Mouse (Mus musculus): ENCODE data around the gene Prlhr. TPM values are rescaled to one million over a fixed set of nuclear protein-coding genes. Genes with fewer than 3 reads are reported as not detected.

Prlhr gene
- polyA plus RNA-seq (2016; fragmentation: Nextera tagmentation; extraction: Ambion mirVana) = not detected in 2 replicates

DNA sequence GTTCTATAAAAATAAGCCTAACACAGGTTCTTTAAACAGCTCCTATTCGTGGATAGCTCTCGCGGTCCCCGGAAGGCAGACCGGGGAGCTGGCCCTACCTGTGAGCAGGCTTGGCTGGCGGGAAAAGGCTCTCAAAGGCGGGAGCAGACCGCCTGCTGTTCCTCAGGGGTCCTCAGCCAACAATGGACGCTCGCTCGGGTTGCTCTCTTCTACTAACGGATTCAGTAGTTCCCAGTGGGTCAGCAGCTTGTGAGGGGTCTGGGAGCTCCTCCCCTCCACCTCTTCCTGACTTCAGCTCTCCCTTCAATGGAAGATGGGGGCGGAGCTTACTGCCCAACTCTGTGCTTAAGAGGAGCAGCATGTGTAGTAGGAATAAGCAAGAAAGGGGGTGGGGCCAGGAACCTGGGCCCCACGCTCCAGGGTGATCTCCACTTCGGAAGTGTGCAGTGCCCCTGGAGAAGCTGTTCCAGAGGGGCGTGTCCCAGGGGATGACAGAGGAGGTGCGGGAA lies at the start of gene Prlhr:
TSS of gene Prlhr (minus strand) at position 51 of the 509 bp plus-strand sequence.
- 4% methylated on average over 17 of the region's 17 CpGs for WGBS
- no peak for DNase-seq (ENCODE audit: low spot score)
- peaks cover 63% of the 10 kb centered on the region for H3K27me3 ChIP-seq (replicated peaks; ENCODE audit: low read depth, poor library complexity, severe bottlenecking)

DNA sequence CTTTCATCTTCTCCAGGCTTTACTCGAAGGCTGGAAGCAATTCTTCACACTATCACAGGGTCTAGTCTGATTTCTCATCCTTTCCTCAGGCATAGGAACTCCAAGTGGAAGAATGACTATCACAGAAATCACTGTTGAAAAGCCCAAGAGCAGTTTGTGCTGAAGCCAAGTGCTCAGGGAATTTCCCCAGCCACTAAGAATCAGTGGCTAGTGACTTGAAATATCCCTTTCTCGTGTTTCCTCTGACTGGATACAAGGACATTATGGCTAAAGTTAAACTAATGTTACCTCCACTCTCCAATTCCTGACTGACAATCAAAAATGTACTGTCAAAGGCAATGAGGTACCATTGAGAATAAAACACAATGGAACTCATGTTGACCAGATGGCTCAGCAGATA lies 47.0 kb upstream of the Prlhr start:
- WGBS = 70% methylated on average over 2 of the region's 2 CpGs

More for the DNA sequence above, at the start of gene Prlhr:
- Histone ChIP-seq H3K27ac (replicated peaks) (no peak within 1 kb of the TSS), H3K4me1 (peaks cover 16% of the 10 kb centered on the region), H3K4me3 (peak within 1 kb of the TSS; percentile 52), H3K36me3 (replicated peaks) (no peaks in the 10 kb centered on the region), H3K9me3 (no peaks in the 10 kb centered on the region)

DNA sequence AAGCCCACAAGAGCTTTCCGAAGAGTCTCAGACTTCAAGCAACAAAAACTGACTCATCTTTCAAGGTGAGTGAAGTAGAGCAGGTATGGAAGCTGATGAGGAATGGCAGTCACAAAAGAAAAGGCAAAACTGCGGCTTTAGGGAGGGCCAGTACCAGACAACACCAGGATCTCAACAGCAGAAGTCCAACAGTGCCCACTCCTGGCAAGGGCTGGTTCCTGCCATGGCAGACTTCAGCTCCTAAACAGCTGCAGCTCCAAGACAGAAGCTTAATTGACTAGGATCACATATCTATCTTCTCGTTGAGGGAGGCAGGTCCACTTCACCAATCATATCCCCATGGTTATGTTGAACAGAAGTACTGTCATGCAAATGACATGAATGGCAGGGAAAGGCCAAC lies 45.3 kb upstream of the Prlhr start:
- Histone ChIP-seq H3K36me3 (replicated peaks) (no peaks in the 10 kb centered on the region), H3K27me3 (replicated peaks; ENCODE audit: low read depth, poor library complexity, severe bottlenecking) (no peaks in the 10 kb centered on the region), H3K4me1 (no peaks in the 10 kb centered on the region), H3K27ac (replicated peaks) (no peak overlapping the region), H3K9me3 (no peaks in the 10 kb centered on the region), H3K4me3 (no peak overlapping the region)
- 54% methylated on average over 3 of the region's 3 CpGs for WGBS
- no peak for DNase-seq (ENCODE audit: low spot score)

More for the DNA sequence above, 47.0 kb upstream of the Prlhr start:
- no peaks in the 10 kb centered on the region for H3K27me3 ChIP-seq (replicated peaks; ENCODE audit: low read depth, poor library complexity, severe bottlenecking)
- no peaks in the 10 kb centered on the region for H3K36me3 ChIP-seq (replicated peaks)
- no peak overlapping the region for H3K4me3 ChIP-seq
- H3K4me1 ChIP-seq = no peaks in the 10 kb centered on the region
- DNase-seq (ENCODE audit: low spot score) = no peak
- no peaks in the 10 kb centered on the region for H3K9me3 ChIP-seq
- H3K27ac ChIP-seq (replicated peaks) = no peak overlapping the region

DNA sequence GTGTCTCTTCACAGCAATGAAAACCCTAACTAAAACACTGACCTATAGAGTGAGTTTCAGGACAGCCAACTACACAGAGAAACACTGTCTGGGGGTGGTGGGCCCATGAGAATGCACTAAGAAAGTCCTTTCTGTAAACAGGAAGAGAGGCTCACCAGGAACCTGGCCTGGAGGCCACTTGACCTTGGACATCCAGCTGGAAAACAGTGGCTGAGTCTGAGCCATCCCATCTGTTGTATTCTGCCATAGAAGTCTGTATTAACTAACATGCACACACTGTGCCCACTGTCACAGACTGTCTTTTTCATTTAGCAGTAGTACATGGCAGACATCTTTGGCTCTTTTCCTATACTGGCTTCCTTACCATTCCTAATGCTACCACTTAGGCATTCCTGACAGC lies 32.1 kb upstream of the Prlhr start:
- Histone ChIP-seq H3K9me3 (no peaks in the 10 kb centered on the region), H3K4me3 (no peak overlapping the region), H3K27ac (replicated peaks) (no peak overlapping the region), H3K27me3 (replicated peaks; ENCODE audit: low read depth, poor library complexity, severe bottlenecking) (no peaks in the 10 kb centered on the region), H3K4me1 (0 out of 2 replicates have a peak, but pooled peaks cover under 1% of the 10 kb centered on the region), H3K36me3 (replicated peaks) (no peaks in the 10 kb centered on the region)
- DNase-seq (ENCODE audit: low spot score) = no peak

DNA sequence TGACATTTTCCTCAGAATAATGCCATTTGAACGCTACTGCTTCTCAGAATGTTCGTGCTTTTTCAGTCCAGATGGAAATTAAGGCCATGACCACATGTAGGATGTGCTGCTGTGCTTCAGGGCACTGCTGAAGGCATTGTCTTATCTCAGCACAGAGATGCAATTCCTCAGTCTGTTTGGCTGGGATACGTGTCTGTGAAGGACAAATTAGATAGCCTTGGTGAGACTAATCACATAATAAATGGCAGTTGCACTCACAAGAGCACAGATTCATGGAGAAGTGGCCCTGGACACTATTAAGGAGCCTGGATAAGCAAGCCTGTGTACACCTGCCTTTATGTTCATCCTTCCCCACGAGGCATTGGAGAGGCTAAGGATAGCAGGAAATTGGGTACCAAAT lies 29.1 kb upstream of the Prlhr start:
- Histone ChIP-seq H3K4me1 (no peaks in the 10 kb centered on the region), H3K27ac (replicated peaks) (no peak overlapping the region), H3K27me3 (replicated peaks; ENCODE audit: low read depth, poor library complexity, severe bottlenecking) (no peaks in the 10 kb centered on the region), H3K9me3 (no peaks in the 10 kb centered on the region), H3K4me3 (no peak overlapping the region), H3K36me3 (replicated peaks) (no peaks in the 10 kb centered on the region)
- no peak for DNase-seq (ENCODE audit: low spot score)
- WGBS = 72% methylated on average over 4 of the region's 4 CpGs

DNA sequence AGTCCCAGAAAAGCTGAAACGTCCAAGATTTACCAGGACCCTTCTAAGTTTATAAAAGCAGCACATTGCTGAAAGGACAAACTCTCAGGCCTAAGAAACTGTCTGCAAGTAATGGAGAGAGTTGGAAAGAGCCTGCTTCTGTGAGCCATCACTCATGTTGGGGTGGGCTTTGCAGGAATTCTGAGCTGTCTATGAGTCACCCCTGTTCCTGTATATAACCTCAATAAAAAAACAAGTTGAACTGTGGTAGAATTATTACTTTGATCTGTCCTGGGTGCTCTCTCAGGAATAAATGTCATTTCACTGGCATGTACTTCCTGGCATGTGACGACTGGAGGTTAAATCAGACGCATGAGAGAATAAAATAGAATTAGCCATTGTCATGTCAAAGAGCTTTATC lies 27.7 kb upstream of the Prlhr start:
- Histone ChIP-seq H3K9me3 (no peaks in the 10 kb centered on the region), H3K27me3 (replicated peaks; ENCODE audit: low read depth, poor library complexity, severe bottlenecking) (no peaks in the 10 kb centered on the region), H3K4me1 (no peaks in the 10 kb centered on the region), H3K27ac (replicated peaks) (no peak overlapping the region), H3K36me3 (replicated peaks) (no peaks in the 10 kb centered on the region), H3K4me3 (no peak overlapping the region)
- DNase-seq (ENCODE audit: low spot score) = no peak
- whole genome bisulfite sequencing = 66% methylated on average over 3 of the region's 3 CpGs

DNA sequence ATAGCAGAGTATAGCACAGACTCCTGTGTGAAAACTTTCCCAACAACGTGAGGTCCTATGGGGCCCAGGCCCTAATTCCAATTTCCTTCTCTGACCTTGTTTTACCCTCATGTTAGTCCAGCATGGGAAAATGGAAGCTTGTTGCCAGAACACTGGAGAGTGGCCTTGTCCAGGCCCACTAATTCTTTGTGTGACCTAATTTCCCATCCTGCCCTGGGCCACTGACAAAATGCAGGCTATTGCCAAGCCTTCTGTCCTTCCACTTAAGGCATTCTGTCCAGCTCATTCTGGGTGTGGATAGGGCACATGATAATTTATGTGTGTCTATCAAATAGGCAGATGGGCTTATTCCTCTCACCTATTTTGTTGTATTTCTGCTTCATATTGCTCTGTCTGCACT lies 21.5 kb upstream of the Prlhr start:
- 75% methylated on average over 1 of the region's 1 CpGs for WGBS
- H3K9me3 ChIP-seq = no peaks in the 10 kb centered on the region
- no peak overlapping the region for H3K27ac ChIP-seq (replicated peaks)
- no peak overlapping the region for H3K4me3 ChIP-seq
- DNase-seq (ENCODE audit: low spot score) = no peak
- no peaks in the 10 kb centered on the region for H3K4me1 ChIP-seq
- H3K27me3 ChIP-seq (replicated peaks; ENCODE audit: low read depth, poor library complexity, severe bottlenecking) = no peaks in the 10 kb centered on the region
- no peaks in the 10 kb centered on the region for H3K36me3 ChIP-seq (replicated peaks)

DNA sequence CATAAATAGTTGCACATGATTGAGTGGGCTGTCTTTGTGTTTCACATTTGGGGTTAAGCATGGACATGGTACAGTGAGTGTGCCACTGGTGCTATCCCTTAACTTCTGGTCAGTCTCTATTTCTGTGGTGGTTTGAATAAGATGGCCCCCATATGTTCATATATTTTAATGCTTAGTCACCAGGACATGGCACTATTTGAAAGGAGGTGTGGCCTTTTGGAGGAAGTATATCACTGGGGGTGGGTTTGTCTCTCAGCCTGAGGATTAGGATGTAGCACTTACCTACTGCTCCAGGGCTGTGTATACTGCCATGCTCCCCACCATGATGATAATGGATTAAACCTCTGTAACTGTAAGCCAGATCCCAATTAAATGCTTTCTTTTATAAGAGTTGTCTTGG lies 17.2 kb upstream of the Prlhr start:
- H3K4me3 ChIP-seq = no peak overlapping the region
- no peak for DNase-seq (ENCODE audit: low spot score)
- no peaks in the 10 kb centered on the region for H3K9me3 ChIP-seq
- no peaks in the 10 kb centered on the region for H3K36me3 ChIP-seq (replicated peaks)
- no peaks in the 10 kb centered on the region for H3K27me3 ChIP-seq (replicated peaks; ENCODE audit: low read depth, poor library complexity, severe bottlenecking)
- no peaks in the 10 kb centered on the region for H3K4me1 ChIP-seq
- H3K27ac ChIP-seq (replicated peaks) = no peak overlapping the region

DNA sequence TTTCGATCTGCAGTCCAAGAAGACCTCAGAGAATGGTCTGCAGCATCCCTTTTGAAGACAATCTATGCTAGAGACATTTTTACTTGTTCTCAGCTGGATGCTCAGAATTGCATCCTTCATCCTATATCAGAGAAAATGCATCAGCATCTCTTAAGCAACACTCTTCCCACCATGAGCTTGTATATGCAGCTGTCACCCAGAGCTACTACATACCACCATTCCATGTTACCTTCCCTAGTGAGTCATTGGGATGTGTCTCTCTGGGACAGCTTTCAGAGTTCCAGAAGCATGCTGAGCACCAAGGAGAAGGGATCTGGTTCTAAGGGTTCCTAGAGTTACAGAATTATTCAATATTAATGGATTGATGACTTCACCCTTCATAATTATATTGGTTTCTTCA lies 10.8 kb upstream of the Prlhr start:
- Histone ChIP-seq H3K9me3 (no peaks in the 10 kb centered on the region), H3K4me3 (no peak overlapping the region), H3K27ac (replicated peaks) (no peak overlapping the region), H3K4me1 (no peaks in the 10 kb centered on the region), H3K36me3 (replicated peaks) (no peaks in the 10 kb centered on the region), H3K27me3 (replicated peaks; ENCODE audit: low read depth, poor library complexity, severe bottlenecking) (no peaks in the 10 kb centered on the region)
- DNase-seq (ENCODE audit: low spot score) = no peak
- 55% methylated on average over 1 of the region's 1 CpGs for WGBS

DNA sequence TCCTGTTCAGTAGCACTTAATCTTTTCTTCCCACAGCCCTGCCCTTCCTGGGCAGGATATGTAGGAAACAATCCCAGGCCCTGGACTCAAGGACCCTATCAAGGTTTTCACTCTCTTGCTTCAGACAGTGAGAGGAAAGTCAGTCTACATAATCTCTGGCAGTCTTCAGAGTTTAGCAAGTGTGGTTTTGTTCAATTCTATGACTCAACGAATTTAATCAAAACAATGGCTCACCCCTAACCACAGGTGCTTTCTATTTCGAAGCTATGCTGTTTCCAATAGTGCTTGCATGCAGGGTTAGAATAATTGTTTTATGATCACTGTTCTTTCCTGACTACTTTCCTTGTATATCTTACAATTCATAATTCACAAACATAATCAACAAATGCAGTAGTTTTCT lies 9.7 kb upstream of the Prlhr start:
- no peak for DNase-seq (ENCODE audit: low spot score)
- no peak overlapping the region for H3K27ac ChIP-seq (replicated peaks)
- H3K4me3 ChIP-seq = no peak overlapping the region
- H3K36me3 ChIP-seq (replicated peaks) = no peaks in the 10 kb centered on the region
- H3K9me3 ChIP-seq = no peaks in the 10 kb centered on the region
- 60% methylated on average over 2 of the region's 2 CpGs for WGBS
- no peaks in the 10 kb centered on the region for H3K27me3 ChIP-seq (replicated peaks; ENCODE audit: low read depth, poor library complexity, severe bottlenecking)
- H3K4me1 ChIP-seq = no peaks in the 10 kb centered on the region

DNA sequence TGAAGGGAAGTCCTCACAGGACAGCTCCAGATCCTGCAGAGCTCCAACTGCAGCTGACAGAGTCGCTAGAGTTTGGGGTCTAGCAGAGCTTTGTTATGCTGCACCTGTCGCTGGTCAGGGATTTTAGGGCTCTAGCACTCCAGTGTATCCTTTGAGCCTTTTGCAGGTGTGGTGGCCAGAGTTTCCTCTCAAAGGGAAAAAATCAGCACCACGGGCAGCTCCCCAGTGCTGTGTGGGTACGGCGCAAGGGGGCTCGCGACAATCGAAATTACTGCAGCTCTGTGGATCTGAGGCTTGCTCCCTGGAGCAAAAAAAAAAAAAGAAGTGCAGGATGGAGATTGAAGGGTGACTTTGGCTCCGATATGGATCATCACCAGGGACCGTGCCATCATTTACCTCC lies 742 bp upstream of the Prlhr start:
- peaks cover 61% of the 10 kb centered on the region for H3K27me3 ChIP-seq (replicated peaks; ENCODE audit: low read depth, poor library complexity, severe bottlenecking)
- WGBS = 2% methylated on average over 10 of the region's 10 CpGs
- peak; percentile 80 for DNase-seq (ENCODE audit: low spot score)
- peaks cover 16% of the 10 kb centered on the region for H3K4me1 ChIP-seq
- no peak overlapping the region for H3K27ac ChIP-seq (replicated peaks)
- no peak overlapping the region for H3K4me3 ChIP-seq
- H3K36me3 ChIP-seq (replicated peaks) = no peaks in the 10 kb centered on the region
- no peaks in the 10 kb centered on the region for H3K9me3 ChIP-seq

DNA sequence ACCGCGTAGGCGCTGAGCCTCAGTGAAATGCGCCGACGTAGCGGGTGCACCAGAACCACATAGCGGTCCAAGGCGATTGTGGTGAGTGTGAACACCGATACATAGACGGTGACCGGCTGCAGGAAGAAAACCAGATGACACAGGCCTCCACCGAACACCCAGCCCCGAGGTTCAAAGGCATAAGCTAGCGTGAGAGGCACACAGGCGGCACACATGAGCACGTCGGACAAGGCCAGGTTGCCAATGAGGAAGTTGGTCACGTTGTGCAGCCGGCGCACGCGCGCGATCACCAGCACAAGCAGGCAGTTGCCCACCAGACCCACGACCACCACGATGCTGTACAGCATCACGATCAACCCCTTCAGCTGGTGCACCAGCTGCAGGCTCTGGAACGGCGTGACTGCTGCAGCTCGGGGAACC lies 506 bp downstream of the Prlhr start:
- Histone ChIP-seq H3K9me3 (no peaks in the 10 kb centered on the region), H3K4me3 (peak overlapping the region; percentile 52), H3K4me1 (peaks cover 16% of the 10 kb centered on the region), H3K36me3 (replicated peaks) (no peaks in the 10 kb centered on the region), H3K27me3 (replicated peaks; ENCODE audit: low read depth, poor library complexity, severe bottlenecking) (peaks cover 63% of the 10 kb centered on the region), H3K27ac (replicated peaks) (no peak overlapping the region)
- peak; percentile 27 for DNase-seq (ENCODE audit: low spot score)
- 15% methylated on average over 31 of the region's 31 CpGs for WGBS

DNA sequence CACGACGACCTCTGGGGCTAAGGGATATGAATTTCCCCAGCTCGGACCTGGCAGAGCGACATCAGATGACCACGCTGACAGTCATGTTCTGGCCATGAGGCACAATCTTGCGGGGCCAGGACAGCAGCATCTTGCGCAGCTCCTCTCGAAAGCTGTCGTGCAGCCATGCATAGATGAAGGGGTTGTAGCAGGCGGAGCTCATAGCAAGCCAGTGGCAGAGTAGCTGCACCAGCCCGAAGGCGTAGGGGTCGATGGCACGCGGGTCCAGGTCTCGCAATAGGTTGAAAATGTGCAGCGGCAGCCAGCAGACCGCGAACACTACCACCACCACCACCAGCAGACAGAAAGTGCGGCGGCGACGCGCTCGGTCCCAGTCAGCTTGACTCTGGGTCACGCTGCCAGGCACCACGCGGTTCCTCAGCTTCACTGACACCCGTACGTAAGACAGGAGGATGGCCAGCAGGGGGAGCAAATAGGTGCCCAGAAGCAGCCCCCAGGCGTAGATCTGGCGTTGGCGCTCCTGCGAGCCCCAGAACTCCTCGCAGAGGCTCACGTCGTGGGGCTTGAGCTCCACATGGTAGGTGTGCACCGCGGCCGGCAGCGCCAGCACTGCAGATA lies 1.0 kb downstream of the Prlhr start:
- Histone ChIP-seq H3K9me3 (no peaks in the 10 kb centered on the region), H3K4me3 (peak overlapping the region; percentile 52), H3K27me3 (replicated peaks; ENCODE audit: low read depth, poor library complexity, severe bottlenecking) (peaks cover 63% of the 10 kb centered on the region), H3K27ac (replicated peaks) (no peak overlapping the region), H3K4me1 (peaks cover 16% of the 10 kb centered on the region), H3K36me3 (replicated peaks) (no peaks in the 10 kb centered on the region)
- DNase-seq (ENCODE audit: low spot score) = peak; percentile 79
- 2% methylated on average over 41 of the region's 41 CpGs for WGBS
